Mouse (Mus musculus) activated CD4-positive, CD25-positive, alpha-beta regulatory T cell, adult 9 weeks (primary cell): ENCODE results near the gene Slco3a1. TPM values are rescaled to one million over a fixed set of nuclear protein-coding genes. Genes with fewer than 3 reads are reported as not detected.

ENCODE experiments used
- polyA plus RNA-seq: library from polyadenylated mRNA; unstranded; fragments of 100-300 nt; shearing (Covaris generic); gene quantifications from one replicate; pipeline ENCODE4 v1.2.1, GENCODE M21; 2017

The Slco3a1 gene
- polyA plus RNA-seq, result 14.2 TPM

GRCm38 (mm10) chr7:74554608-74555311, at the start of gene Slco3a1:
Gene Slco3a1, minus strand, starts transcription at chr7:74554780.

